Mouse (Mus musculus) heart, embryonic 14.5 days (tissue): ENCODE measurements around the gene Gpr182. TPM values are rescaled to one million over a fixed set of nuclear protein-coding genes. Genes with fewer than 3 reads are reported as not detected.
"Not testable (repeated sequence)": the region's sequence is repeated elsewhere in the genome, so short reads cannot be mapped to it uniquely, and the experiment has no call there.

Experiments used
- ATAC-seq: fragments of 200-750 bp; cut with Nextera tagmentation; 2 replicates; pipeline ENCODE4 v1.8.0; 2017; ENCODE audit warnings: low read depth, moderate TSS enrichment; ENCODE audit not compliant: insufficient number of reproducible peaks, insufficient read depth, low FRiP score
- H3K27ac ChIP-seq, 2 experiments: fragments of 200-500 bp in 1 of 2; fragments of 300-500 bp in 1 of 2; sonication (generic) in 1 of 2; replicated peaks in 1 of 2; 2 replicates each; pipeline ENCODE4 v1.5.1; 2012 to 2014; ENCODE audit warnings: low read depth in 2 of 2, low read length in 2 of 2, control low read depth in 1 of 2, mild to moderate bottlenecking in 1 of 2, mixed read lengths in 1 of 2; ENCODE audit not compliant: control insufficient read depth in 1 of 2, insufficient read depth in 1 of 2
- H3K27me3 ChIP-seq: fragments of 300-500 bp; sonication (generic); 2 replicates; pipeline ENCODE4 v1.6.1; 2014; ENCODE audit warnings: mild to moderate bottlenecking, low read length, control low read depth; ENCODE audit not compliant: control insufficient read depth, insufficient read depth
- H3K36me3 ChIP-seq: fragments of 300-500 bp; sonication (generic); 2 replicates; pipeline ENCODE4 v1.6.1; 2014; ENCODE audit warnings: mild to moderate bottlenecking, control low read depth, low read length, mixed read lengths; ENCODE audit not compliant: control insufficient read depth, insufficient read depth
- H3K4me1 ChIP-seq, 2 experiments: fragments of 200-500 bp in 1 of 2; fragments of 300-500 bp in 1 of 2; sonication (generic) in 1 of 2; 2 replicates each; pipeline ENCODE4 v1.6.1; 2012 to 2014; ENCODE audit warnings: low read length in 2 of 2, control low read depth in 1 of 2, mixed read lengths in 1 of 2; ENCODE audit not compliant: control insufficient read depth in 2 of 2, insufficient read depth in 2 of 2
- H3K4me2 ChIP-seq: fragments of 300-500 bp; sonication (generic); 2 replicates; pipeline ENCODE4 v1.6.1; 2014; ENCODE audit warnings: mild to moderate bottlenecking, low read length
- H3K4me3 ChIP-seq, 2 experiments: fragments of 200-500 bp in 1 of 2; fragments of 300-500 bp in 1 of 2; sonication (generic) in 1 of 2; 2 replicates each; pipeline ENCODE4 v1.5.1; 2012 to 2014; ENCODE audit warnings: low read length in 2 of 2, mild to moderate bottlenecking in 2 of 2, control low read depth in 1 of 2, low read depth in 1 of 2, moderate library complexity in 1 of 2; ENCODE audit not compliant: control insufficient read depth in 1 of 2, insufficient read depth in 1 of 2
- H3K9ac ChIP-seq: fragments of 300-500 bp; sonication (generic); 2 replicates; pipeline ENCODE4 v1.6.1; 2014; ENCODE audit warnings: mild to moderate bottlenecking, low read length
- H3K9me3 ChIP-seq: fragments of 300-500 bp; sonication (generic); 2 replicates; pipeline ENCODE4 v1.6.1; 2016; ENCODE audit warnings: low read length, control low read depth; ENCODE audit not compliant: control insufficient read depth
- WGBS: fragments of 180-500 bp; shearing (Covaris S2); extraction: QIAGEN DNeasy Blood & Tissue Kit; methylation state at CpG from one replicate; pipeline ENCODE4 v1.1.7; 2014; 5-methylcytosine and 5-hydroxymethylcytosine counted together
- polyA plus RNA-seq: library from polyadenylated mRNA; unstranded; fragments of >200 nt; fragmentation: Nextera tagmentation; extraction: Ambion mirVana; gene quantifications from 2 replicates; pipeline ENCODE4 v1.2.1, GENCODE M21; 2014

Gpr182 gene
- 6.1 and 9.3 TPM in 2 replicates for polyA plus RNA-seq

DNA sequence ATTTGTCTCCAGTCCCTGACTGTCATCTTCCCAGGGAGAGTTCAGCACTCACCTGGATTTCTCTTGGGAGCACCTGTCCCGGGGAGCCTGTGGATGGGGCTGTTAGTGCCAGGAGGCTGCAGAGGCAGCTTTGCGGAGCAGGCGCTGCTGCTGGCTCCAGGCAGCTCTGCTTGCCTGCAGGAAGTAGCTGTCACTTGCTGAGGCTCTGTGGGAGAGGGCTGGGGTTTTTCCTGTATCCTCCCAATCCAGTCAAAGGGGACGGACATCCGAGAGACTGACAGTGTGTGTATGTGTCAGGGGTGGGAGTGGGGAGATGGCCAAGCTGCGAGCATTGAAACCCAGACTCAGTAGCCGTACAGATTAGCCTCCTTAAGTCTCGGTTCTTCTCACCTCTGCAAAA lies at the start of gene Gpr182:
Gene Gpr182, minus strand, starts transcription at position 185 of the 400 bp plus-strand sequence.
- peak within 1 kb of the TSS; percentile 64 for H3K4me2 ChIP-seq
- peaks cover 14 to 21% of the 10 kb centered on the region in 2 experiments; a peak in 3 of 4 replicates for H3K4me1 ChIP-seq
- H3K27me3 ChIP-seq, result no peaks in the 10 kb centered on the region
- H3K36me3 ChIP-seq, result peaks cover 24% of the 10 kb centered on the region
- H3K27ac ChIP-seq, result peak within 1 kb of the TSS; percentile 4 to 75; a peak in 3 of 4 replicates
- WGBS, result 32% methylated on average over 8 of the region's 8 CpGs
- peak; percentile 28; the same call in 1 of the 2 replicates for ATAC-seq
- peak within 1 kb of the TSS; percentile 71 for H3K9ac ChIP-seq
- H3K9me3 ChIP-seq, result no peaks in the 10 kb centered on the region
- peak within 1 kb of the TSS; percentile 31 to 40 for H3K4me3 ChIP-seq

DNA sequence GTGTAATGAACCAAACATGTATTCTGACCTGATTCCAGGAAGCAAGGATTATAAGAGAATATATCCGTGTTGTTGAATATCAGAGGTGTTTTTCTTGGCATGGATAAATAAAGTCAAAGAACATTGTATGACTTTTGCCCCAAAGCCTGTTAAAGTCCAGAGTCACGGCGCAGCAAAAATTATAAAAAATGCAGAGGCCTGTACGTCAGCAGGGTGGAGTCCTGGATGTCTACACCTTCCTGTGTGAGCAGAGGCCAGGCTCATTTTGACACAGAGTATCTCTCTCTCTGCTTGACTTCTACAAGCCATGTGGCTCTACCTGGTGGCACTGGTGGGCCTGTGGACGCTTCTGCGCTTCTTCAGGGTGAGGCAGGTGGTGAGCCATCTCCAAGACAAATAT lies 49.4 kb upstream of the Gpr182 start, which contains the start of gene Rdh16:
Gene Rdh16, plus strand, starts transcription at position 262 of the 400 bp plus-strand sequence.
- no peak within 1 kb of the TSS for H3K27ac ChIP-seq
- no peaks in the 10 kb centered on the region for H3K4me1 ChIP-seq
- H3K4me2 ChIP-seq, result no peak within 1 kb of the TSS
- no peak for ATAC-seq
- 0 out of 2 replicates have a peak, but pooled peaks cover 5% of the 10 kb centered on the region for H3K9me3 ChIP-seq
- no peaks in the 10 kb centered on the region for H3K27me3 ChIP-seq
- H3K9ac ChIP-seq, result no peak within 1 kb of the TSS
- WGBS, result 71% methylated on average over 6 of the region's 6 CpGs
- no peak within 1 kb of the TSS for H3K4me3 ChIP-seq
- no peaks in the 10 kb centered on the region for H3K36me3 ChIP-seq

DNA sequence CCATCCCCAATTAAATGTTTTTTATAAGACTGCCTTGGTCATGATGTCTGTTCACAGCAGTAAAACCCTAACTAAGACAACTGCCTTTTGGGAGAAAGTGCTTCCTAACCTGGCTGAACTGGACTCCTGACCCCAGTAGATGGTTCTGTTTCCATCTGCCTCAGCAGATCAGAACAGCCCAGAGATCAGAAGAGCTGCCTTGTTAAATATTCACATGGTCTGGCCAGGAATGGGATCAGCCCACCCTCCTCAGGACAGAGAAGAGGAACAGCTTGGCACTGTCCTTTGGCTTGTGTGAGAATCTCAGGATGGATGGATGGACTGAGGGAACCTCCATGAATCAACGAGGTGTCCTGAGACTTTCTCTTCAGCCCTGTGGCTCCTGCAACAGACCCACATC lies 47.8 kb upstream of the Gpr182 start:
- no peak overlapping the region for H3K27ac ChIP-seq
- no peaks in the 10 kb centered on the region for H3K27me3 ChIP-seq
- H3K4me3 ChIP-seq, result no peak overlapping the region
- H3K9me3 ChIP-seq, result 0 out of 2 replicates have a peak, but pooled peaks cover 8% of the 10 kb centered on the region
- no peak overlapping the region for H3K9ac ChIP-seq
- H3K36me3 ChIP-seq, result no peaks in the 10 kb centered on the region
- H3K4me1 ChIP-seq, result no peaks in the 10 kb centered on the region
- WGBS, result 76% methylated on average over 1 of the region's 1 CpGs
- no peak overlapping the region for H3K4me2 ChIP-seq
- no peak for ATAC-seq

DNA sequence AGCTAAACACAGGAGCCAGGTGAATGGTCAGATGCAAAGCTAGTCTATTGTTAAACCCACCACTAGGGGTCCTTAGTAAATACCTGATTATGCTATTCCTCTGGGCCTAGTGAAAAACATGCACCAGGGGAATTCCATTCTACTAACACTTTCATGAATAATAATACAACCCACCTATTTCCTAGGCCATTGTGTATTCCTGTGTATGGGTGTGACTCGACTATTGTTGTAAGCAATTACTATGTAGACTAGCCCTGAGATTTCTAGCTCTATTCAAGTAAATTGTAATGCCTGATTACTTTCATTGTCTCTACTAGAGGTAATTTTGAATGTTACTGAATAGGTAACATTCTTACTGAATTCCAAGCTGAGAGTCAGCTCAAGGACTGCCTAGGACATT lies 33.9 kb upstream of the Gpr182 start:
- H3K9ac ChIP-seq, H3K27ac ChIP-seq, H3K36me3 ChIP-seq, H3K4me2 ChIP-seq, H3K4me3 ChIP-seq, H3K4me1 ChIP-seq, H3K9me3 ChIP-seq, H3K27me3 ChIP-seq, ATAC-seq: not testable (repeated sequence)
- WGBS, result 83% methylated on average over 1 of the region's 1 CpGs

DNA sequence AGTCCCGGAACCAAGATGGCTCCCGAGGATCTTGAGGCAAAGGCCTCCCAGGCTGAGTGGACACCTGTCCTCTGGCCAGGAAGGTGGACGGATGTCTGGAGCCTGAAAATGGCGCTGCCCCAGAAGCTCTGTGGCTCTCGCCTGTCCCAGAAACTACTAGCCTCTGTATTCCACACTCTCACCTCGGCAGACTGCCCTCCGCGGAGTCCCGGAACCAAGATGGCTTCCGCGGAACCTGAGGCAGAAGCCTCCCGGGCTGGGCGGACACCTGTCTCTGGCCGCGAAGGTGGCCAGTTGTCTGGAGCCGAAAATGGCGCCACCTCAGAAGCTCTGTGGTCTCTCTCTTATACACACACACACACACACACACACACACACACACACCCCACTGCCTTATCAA lies 30.8 kb upstream of the Gpr182 start:
- ATAC-seq, H3K4me2 ChIP-seq, H3K9me3 ChIP-seq, H3K27me3 ChIP-seq, H3K4me3 ChIP-seq, H3K4me1 ChIP-seq, H3K36me3 ChIP-seq, H3K27ac ChIP-seq, H3K9ac ChIP-seq: not testable (repeated sequence)
- WGBS, result 92% methylated on average over 17 of the region's 17 CpGs

GRCm38 (mm10) chr10:127776011-127776410 lies 24.5 kb upstream of the Gpr182 start, which contains the start of gene Rdh9:
Gene Rdh9 (plus strand): TSS chr10:127776386.
- no peaks in the 10 kb centered on the region for H3K36me3 ChIP-seq

DNA sequence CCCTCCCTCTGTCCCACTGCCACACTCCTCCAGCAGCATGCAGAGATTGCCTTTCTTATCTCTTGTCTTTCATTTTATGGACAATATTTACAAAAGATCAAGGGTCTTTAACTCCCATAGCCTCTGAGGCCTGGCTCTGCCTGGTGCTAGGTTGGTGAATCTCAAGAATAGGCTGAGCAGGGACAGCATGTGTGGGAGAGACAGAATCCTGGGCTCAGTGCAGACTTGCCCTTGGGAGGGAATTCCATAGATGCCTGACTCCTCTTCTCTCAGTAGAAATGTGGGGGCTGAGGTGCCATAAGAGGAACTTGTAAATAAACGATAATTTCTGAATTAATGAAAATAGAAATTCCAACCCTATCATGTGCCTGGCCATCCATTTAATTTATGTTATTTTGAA lies 15.0 kb upstream of the Gpr182 start:
- Histone ChIP-seq H3K4me2 (no peak overlapping the region), H3K4me1 (no peaks in the 10 kb centered on the region), H3K9me3 (no peaks in the 10 kb centered on the region), H3K27me3 (no peaks in the 10 kb centered on the region), H3K27ac (no peak overlapping the region), H3K36me3 (no peaks in the 10 kb centered on the region), H3K4me3 (no peak overlapping the region), H3K9ac (no peak overlapping the region)
- 49% methylated on average over 1 of the region's 1 CpGs for WGBS
- no peak for ATAC-seq

More at GRCm38 (mm10) chr10:127776011-127776410, 24.5 kb upstream of the Gpr182 start, which contains the start of gene Rdh9:
- Histone ChIP-seq H3K9ac (no peak within 1 kb of the TSS), H3K4me1 (no peaks in the 10 kb centered on the region), H3K27ac (no peak within 1 kb of the TSS), H3K4me3 (no peak within 1 kb of the TSS), H3K9me3 (no peaks in the 10 kb centered on the region), H3K27me3 (no peaks in the 10 kb centered on the region), H3K4me2 (no peak within 1 kb of the TSS)
- WGBS, result 70% methylated on average over 2 of the region's 2 CpGs
- no peak for ATAC-seq
